Mouse (Mus musculus) CD4-positive, CD25-positive, alpha-beta regulatory T cell (primary cell): ENCODE measurements around the gene Gm8765. TPM values are rescaled to one million over a fixed set of nuclear protein-coding genes. Genes with fewer than 3 reads are reported as not detected.

Source experiments
- polyA plus RNA-seq: library from polyadenylated mRNA; unstranded; fragments of 100-300 nt; shearing (Covaris generic); gene quantifications from one replicate; pipeline ENCODE4 v1.2.1, GENCODE M21; 2017

Gene Gm8765
- polyA plus RNA-seq = not detected

GRCm38 (mm10) chr13:50698012-50698411 lies at the start of gene Gm8765:
Gene Gm8765 (plus strand): TSS chr13:50698312.

Other genes with a start within 250 kb of the Gm8765 start
- not detected for gene Nutm2, start 231.0 kb upstream of the Gm8765 start, polyA plus RNA-seq
- gene Gm904, start 55.1 kb upstream of the Gm8765 start, polyA plus RNA-seq = not detected